ENCODE assay signal across 13 mouse cellular contexts in the genomic region with DNA sequence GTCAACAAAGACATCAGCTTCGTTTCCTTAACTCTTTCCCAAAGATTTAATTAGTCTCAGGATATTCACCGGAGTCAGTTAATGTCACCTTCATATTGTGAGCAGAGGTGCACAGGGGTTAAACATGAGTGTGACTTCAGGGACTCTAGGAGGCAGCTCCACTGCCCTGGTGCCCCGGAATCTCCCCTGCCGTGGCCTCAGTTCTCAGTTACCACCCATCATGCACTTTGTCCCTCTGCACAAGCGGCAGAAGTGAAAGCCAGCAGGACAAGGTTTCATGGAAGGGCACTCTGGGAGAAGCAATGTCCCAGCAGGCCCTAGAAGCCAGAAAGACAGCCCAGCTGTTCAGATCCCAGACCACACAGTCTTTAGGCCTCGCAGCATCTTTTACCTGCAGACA.
DNase-seq lines count a peak whose midpoint lies in the region; TF ChIP-seq lines count a peak whose summit lies in the region.
"Had no signal": no experiment of that assay in that cellular context is flagged by ENCODE, and none has a peak within 500 bp of the region (broad histone marks: within the 10 kb centered on the region; RNA-seq: fewer than 3 reads in every experiment).

No protein-coding gene starts in this region.

- no peak for TF ChIP-seq POLR2A in kidney, adult 2 months (IDR thresholded peaks at IDR 0.05; ENCODE audit: low read depth, low read length)

- H3K27ac ChIP-seq in kidney, adult 2 months (ENCODE audit: insufficient read depth, low read depth, low read length) = no peak overlapping the region
- H3K27ac ChIP-seq: embryonic facial prominence, embryonic 15.5 days had no signal

- no peaks in the 10 kb centered on the region for H3K27me3 ChIP-seq in kidney, adult 2 months (replicated peaks; ENCODE audit: control insufficient read depth, insufficient read depth, low read length)
- H3K27me3 ChIP-seq: embryonic facial prominence, embryonic 15.5 days had no signal

- DNase-seq in adrenal gland, adult 2 months = peak; percentile 2
- DNase-seq in adrenal gland, adult (ENCODE audit: inconsistent age in 2 of 2, low spot score in 1 of 2) = no peak
- DNase-seq in ZHBTc4 (ENCODE audit: low read depth, low spot score) = peak; percentile 14
- DNase-seq in kidney, adult 2 months = peak; percentile 59
- DNase-seq in large intestine, adult 2 months (ENCODE audit: low read depth, low spot score) = peak; percentile 37
- DNase-seq in right cerebral cortex, postnatal 14 days = no peak
- no peak for DNase-seq in lung, adult 18-20 months
- DNase-seq in cerebellum, postnatal 25 days = no peak
- DNase-seq: cerebellum, adult 9-10 months; forebrain, postnatal 0 days; left cerebral cortex, postnatal 4 days; thymus, adult 18-20 months had no signal

- H3K4me1 ChIP-seq in kidney, adult 2 months (ENCODE audit: control insufficient read depth, insufficient read depth, low read length) = no peaks in the 10 kb centered on the region

- no peak overlapping the region for H3K4me3 ChIP-seq in kidney, adult 2 months (ENCODE audit: insufficient read depth, low read depth, low read length)
- H3K4me3 ChIP-seq: embryonic facial prominence, embryonic 15.5 days had no signal

- WGBS in kidney, adult 2 months = 39% methylated on average over 6 of the region's 6 CpGs
- WGBS in large intestine, adult 2 months = 50% methylated on average over 6 of the region's 6 CpGs

- no peak for TF ChIP-seq CTCF in kidney, adult 2 months (conservative IDR thresholded peaks at IDR 0.05; ENCODE audit: insufficient read depth, insufficient read length, low read depth, low read length)

- no peaks in the 10 kb centered on the region for H3K36me3 ChIP-seq in kidney, adult 2 months (ENCODE audit: control insufficient read depth, insufficient read depth, low read length)
- H3K36me3 ChIP-seq: embryonic facial prominence, embryonic 15.5 days had no signal

Comparison
In these comparisons a context has a peak if more than half of its experiments do, and no peak if none do; other contexts are left out.
1. DNase-seq: peak in adrenal gland, adult 2 months (single experiment), ZHBTc4 (single experiment), kidney, adult 2 months (single experiment) and large intestine, adult 2 months (single experiment); none in adrenal gland, adult (0 of 2), right cerebral cortex, postnatal 14 days (single experiment), lung, adult 18-20 months (0 of 2) and cerebellum, postnatal 25 days (0 of 2).